Mouse (Mus musculus): ENCODE measurements around the gene Gm20388. TPM values are rescaled to one million over a fixed set of nuclear protein-coding genes. Genes with fewer than 3 reads are reported as not detected.

Gene Gm20388
- polyA plus RNA-seq, 1 experiment from 2014 or later: 7.4 TPM

DNA sequence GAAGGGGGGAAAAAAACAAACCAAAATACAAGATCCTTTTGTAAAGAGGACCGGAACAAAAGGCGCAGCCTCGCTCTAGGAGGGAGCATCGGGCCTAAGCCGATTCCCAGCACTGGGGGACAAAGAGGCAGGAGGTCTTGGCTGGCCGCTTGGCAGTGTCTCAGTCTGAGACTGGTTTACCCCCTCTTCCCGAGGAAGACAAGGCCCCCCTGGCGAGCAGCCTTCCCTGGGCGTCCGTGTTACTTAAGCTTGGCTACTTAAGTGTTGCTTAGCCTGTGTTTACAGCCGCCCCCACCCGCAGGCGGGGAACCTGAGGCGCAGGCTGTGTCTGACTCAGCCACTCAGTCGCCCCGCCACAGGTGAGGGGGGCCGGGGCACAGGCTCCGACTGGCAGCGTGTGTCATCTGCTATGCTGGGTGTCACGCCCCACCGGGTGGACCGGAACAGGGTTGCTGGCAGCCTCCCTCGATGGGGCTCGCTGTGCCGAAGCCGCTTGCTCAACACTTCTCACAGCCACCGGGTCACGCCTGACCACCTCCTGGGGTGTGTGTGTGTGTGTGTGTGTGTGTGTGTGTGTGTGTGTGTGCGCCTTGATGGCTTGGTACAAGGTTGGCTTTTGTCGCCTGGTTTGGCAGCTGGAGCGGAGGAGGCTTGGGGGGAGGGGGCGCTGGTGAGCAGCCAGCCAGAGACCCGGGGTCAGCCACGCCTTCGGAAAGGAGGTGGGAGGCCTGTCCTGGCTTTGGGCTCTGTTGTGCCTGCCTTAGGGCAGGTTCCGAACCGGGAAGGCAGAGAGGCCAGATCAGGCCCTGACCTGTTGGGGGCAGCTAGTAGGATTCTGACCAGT, 628.0 kb downstream of the Gm20388 start:
- H3K9ac ChIP-seq: peak overlapping the region; percentile 62
- H3K36me3 ChIP-seq: no peaks in the 10 kb centered on the region
- peak overlapping the region; percentile 95 for H3K27ac ChIP-seq
- WGBS: 5% methylated on average over 37 of the region's 37 CpGs
- H3K4me3 ChIP-seq (replicated peaks): peak overlapping the region; percentile 66
- H3K9me3 ChIP-seq (replicated peaks): no peaks in the 10 kb centered on the region
- peak; percentile 57 for ATAC-seq (replicated peaks; ENCODE audit: low FRiP score)
- H3K27me3 ChIP-seq: peaks cover 8% of the 10 kb centered on the region; the same call in 1 of the 2 replicates
- H3K4me1 ChIP-seq: peaks cover 97% of the 10 kb centered on the region
- peak overlapping the region; percentile 99 for H3K4me2 ChIP-seq

DNA sequence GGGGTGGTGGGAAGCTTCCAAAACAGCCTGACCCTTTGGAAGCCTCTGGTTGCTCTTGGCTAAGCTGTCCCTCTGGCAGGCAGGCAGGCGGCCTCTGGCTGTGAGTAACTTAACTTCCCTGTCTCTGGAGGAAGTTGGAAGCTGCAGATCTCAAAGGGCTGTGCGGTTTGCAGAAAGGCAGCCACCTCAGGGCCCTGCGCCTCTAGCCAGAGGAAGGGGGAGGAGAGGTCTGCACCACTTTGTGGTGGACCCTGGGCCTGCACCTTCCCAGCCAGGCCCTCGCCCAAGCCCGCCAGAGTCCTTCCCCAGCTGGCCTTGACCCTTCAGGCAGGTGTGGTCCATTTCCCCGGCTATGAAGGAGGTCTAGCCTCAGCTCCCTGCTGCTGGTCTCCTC, 628.7 kb downstream of the Gm20388 start:
- H3K27me3 ChIP-seq: peaks cover under 1% of the 10 kb centered on the region; the same call in 1 of the 2 replicates
- peak overlapping the region; percentile 23; the same call in 1 of the 2 replicates for H3K9ac ChIP-seq
- H3K36me3 ChIP-seq: no peaks in the 10 kb centered on the region
- peaks cover 97% of the 10 kb centered on the region for H3K4me1 ChIP-seq
- peak overlapping the region; percentile 99 for H3K4me2 ChIP-seq
- peak overlapping the region; percentile 66 for H3K4me3 ChIP-seq (replicated peaks)
- H3K9me3 ChIP-seq (replicated peaks): no peaks in the 10 kb centered on the region
- peak overlapping the region; percentile 95 for H3K27ac ChIP-seq
- WGBS: 34% methylated on average over 6 of the region's 6 CpGs
- no peak for ATAC-seq (replicated peaks; ENCODE audit: low FRiP score)

GRCm38 (mm10) chr8:120539775-120540625, 629.4 kb downstream of the Gm20388 start:
- peak overlapping the region; percentile 66 for H3K4me3 ChIP-seq (replicated peaks)
- WGBS: 23% methylated on average over 23 of the region's 23 CpGs
- no peak for ATAC-seq (replicated peaks; ENCODE audit: low FRiP score)

GRCm38 (mm10) chr8:120542995-120543394, 632.4 kb downstream of the Gm20388 start:
- no peak overlapping the region for H3K9ac ChIP-seq
- ATAC-seq (replicated peaks; ENCODE audit: low FRiP score): no peak
- no peaks in the 10 kb centered on the region for H3K9me3 ChIP-seq (replicated peaks)
- 25% methylated on average over 13 of the region's 13 CpGs for WGBS
- H3K27me3 ChIP-seq: no peaks in the 10 kb centered on the region
- no peaks in the 10 kb centered on the region for H3K36me3 ChIP-seq
- H3K27ac ChIP-seq: no peak overlapping the region
- H3K4me3 ChIP-seq (replicated peaks): no peak overlapping the region
- H3K4me1 ChIP-seq: peaks cover 97% of the 10 kb centered on the region
- H3K4me2 ChIP-seq: no peak overlapping the region

More at GRCm38 (mm10) chr8:120539775-120540625, 629.4 kb downstream of the Gm20388 start:
- no peaks in the 10 kb centered on the region for H3K9me3 ChIP-seq (replicated peaks)
- peaks cover 97% of the 10 kb centered on the region for H3K4me1 ChIP-seq
- no peaks in the 10 kb centered on the region for H3K27me3 ChIP-seq
- H3K4me2 ChIP-seq: peak overlapping the region; percentile 99
- H3K9ac ChIP-seq: 0 out of 2 replicates have a peak overlapping the region, but pooled peaks have one; percentile 23
- peak overlapping the region; percentile 95 for H3K27ac ChIP-seq
- no peaks in the 10 kb centered on the region for H3K36me3 ChIP-seq

DNA sequence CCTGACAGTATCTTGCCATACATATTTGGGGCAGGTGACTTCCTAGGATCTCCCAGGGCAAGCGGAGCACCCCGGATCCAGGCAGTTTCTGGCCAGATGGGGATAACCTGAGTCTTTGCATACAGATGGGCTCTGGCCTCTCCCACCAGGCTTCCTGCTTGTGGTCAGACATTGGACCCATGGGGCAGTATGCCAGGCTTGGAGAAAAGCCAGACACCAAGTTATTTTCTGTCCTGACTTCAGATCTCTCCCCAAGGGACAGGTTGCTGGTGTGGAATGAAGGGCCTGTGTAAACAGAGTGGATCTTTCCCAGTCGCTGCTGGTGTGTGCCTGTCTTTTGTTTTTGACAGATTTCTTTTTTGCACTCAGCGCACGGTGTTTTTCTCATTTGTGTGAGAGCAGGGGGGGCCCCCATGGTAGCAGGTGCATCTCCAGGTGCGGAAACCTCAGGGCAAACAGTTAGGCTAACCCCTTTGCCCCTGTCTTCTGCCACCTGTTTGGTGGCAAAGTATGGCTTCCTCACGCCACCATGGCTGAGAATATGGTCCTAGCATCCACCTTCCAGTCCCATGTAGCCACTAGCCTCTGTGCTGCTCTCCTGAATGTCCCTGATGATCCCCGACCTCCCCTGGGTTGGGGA, 632.9 kb downstream of the Gm20388 start:
- Histone ChIP-seq H3K27ac (no peak overlapping the region), H3K9me3 (replicated peaks) (no peaks in the 10 kb centered on the region)
- WGBS: 72% methylated on average over 8 of the region's 8 CpGs

GRCm38 (mm10) chr8:120544155-120544554, 633.5 kb downstream of the Gm20388 start:
- H3K4me3 ChIP-seq (replicated peaks): no peak overlapping the region
- H3K27me3 ChIP-seq: no peaks in the 10 kb centered on the region
- H3K9me3 ChIP-seq (replicated peaks): no peaks in the 10 kb centered on the region
- no peak overlapping the region for H3K4me2 ChIP-seq
- no peak for ATAC-seq (replicated peaks; ENCODE audit: low FRiP score)
- H3K27ac ChIP-seq: no peak overlapping the region
- peaks cover 97% of the 10 kb centered on the region for H3K4me1 ChIP-seq
- WGBS: 59% methylated on average over 5 of the region's 5 CpGs
- H3K9ac ChIP-seq: no peak overlapping the region
- no peaks in the 10 kb centered on the region for H3K36me3 ChIP-seq

More for the DNA sequence above, 632.9 kb downstream of the Gm20388 start:
- no peak overlapping the region for H3K4me2 ChIP-seq
- H3K4me1 ChIP-seq: peaks cover 97% of the 10 kb centered on the region
- ATAC-seq (replicated peaks; ENCODE audit: low FRiP score): no peak
- H3K27me3 ChIP-seq: no peaks in the 10 kb centered on the region
- no peaks in the 10 kb centered on the region for H3K36me3 ChIP-seq
- no peak overlapping the region for H3K9ac ChIP-seq
- no peak overlapping the region for H3K4me3 ChIP-seq (replicated peaks)

DNA sequence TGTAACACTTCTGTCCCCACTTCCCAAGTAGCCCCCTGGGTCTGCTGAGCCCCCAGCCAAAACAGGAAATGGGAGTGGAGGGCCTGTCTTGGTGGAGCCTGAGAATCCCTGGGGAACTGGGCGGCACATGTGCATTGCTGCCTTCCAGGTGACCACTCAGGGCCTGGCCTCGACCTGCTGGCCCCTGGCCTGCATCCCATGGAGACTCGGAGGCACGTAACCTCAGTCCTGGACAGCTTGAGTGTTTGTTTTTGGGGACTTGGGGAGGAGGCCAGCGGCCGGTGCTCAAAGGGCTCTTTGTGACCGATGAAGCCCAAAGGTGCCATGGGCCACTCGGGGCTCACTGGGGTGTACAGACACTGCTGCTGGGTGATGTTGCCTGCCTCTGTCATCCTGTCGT, 636.9 kb downstream of the Gm20388 start:
- no peak for ATAC-seq (replicated peaks; ENCODE audit: low FRiP score)
- 50% methylated on average over 9 of the region's 9 CpGs for WGBS
- Histone ChIP-seq H3K36me3 (no peaks in the 10 kb centered on the region), H3K9ac (0 out of 2 replicates have a peak overlapping the region, but pooled peaks have one; percentile 8), H3K4me1 (peaks cover 100% of the 10 kb centered on the region), H3K4me2 (no peak overlapping the region), H3K27me3 (no peaks in the 10 kb centered on the region), H3K9me3 (replicated peaks) (no peaks in the 10 kb centered on the region), H3K27ac (no peak overlapping the region), H3K4me3 (replicated peaks) (no peak overlapping the region)

DNA sequence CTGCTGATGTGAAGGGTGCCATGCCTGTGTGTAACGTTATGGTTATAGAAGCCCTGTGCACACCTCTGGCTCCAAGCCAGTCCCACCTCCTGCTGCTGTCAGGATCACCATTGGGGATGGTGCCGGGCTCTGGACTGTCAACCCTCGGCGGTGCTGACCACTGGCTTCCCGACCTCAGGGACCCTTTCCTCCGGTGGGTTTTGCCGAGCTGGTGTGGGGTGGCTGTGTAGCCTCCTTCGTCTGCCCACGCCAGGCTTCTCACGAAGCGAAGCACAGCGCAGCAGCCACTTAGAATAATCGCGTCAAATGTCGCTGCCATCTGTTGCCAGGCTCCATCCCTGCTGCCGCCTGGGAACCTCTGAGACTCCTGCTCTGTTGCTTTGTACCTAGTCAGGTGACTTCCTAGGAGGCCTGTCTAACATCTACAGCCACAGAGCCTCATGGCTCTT, 637.7 kb downstream of the Gm20388 start:
- H3K36me3 ChIP-seq: no peaks in the 10 kb centered on the region
- no peak for ATAC-seq (replicated peaks; ENCODE audit: low FRiP score)
- WGBS: 51% methylated on average over 16 of the region's 16 CpGs
- no peak overlapping the region for H3K4me3 ChIP-seq (replicated peaks)
- H3K27ac ChIP-seq: no peak overlapping the region
- no peaks in the 10 kb centered on the region for H3K9me3 ChIP-seq (replicated peaks)
- peaks cover 97% of the 10 kb centered on the region for H3K4me1 ChIP-seq
- H3K9ac ChIP-seq: no peak overlapping the region
- H3K4me2 ChIP-seq: no peak overlapping the region
- no peaks in the 10 kb centered on the region for H3K27me3 ChIP-seq

- Histone ChIP-seq H3K4me3 (replicated peaks) (peak overlapping the region; percentile 20), H3K4me2 (peak overlapping the region; percentile 54), H3K9me3 (replicated peaks) (no peaks in the 10 kb centered on the region), H3K27ac (peak overlapping the region; percentile 74), H3K4me1 (peaks cover 94% of the 10 kb centered on the region), H3K36me3 (peaks cover 8% of the 10 kb centered on the region; the same call in 1 of the 2 replicates), H3K27me3 (no peaks in the 10 kb centered on the region), H3K9ac (peak overlapping the region; percentile 26; the same call in 1 of the 2 replicates)
- 6% methylated on average over 25 of the region's 25 CpGs for WGBS
- ATAC-seq (replicated peaks; ENCODE audit: low FRiP score): peak; percentile 57
Measured at GRCm38 (mm10) chr8:120549321-120549921, 638.8 kb downstream of the Gm20388 start.

GRCm38 (mm10) chr8:120549922-120550321, 639.3 kb downstream of the Gm20388 start:
- Histone ChIP-seq H3K4me3 (replicated peaks) (peak overlapping the region; percentile 20), H3K4me2 (peak overlapping the region; percentile 54)
- 13% methylated on average over 11 of the region's 11 CpGs for WGBS

DNA sequence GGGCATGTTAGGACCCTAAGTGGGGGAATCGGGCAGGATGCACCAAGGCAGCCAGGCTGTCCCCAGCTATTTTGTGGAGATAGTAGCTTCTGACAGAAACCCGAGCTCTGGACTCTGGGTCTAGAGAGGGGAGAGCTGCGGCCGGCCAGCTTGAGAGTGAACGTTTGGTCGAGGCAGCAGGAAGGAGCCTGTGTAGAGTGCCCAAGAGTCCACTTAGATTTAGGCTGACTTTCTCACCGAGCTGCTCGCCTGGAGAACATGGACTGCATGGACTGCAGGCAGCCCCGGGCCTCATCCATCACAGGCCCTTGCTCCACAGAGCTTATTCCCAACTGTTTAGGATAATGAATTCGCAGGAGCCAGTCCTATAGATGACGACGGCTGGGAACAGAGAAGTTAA, 639.8 kb downstream of the Gm20388 start:
- 18% methylated on average over 12 of the region's 12 CpGs for WGBS
- peaks cover 94% of the 10 kb centered on the region for H3K4me1 ChIP-seq
- peak overlapping the region; percentile 74 for H3K27ac ChIP-seq
- ATAC-seq (replicated peaks; ENCODE audit: low FRiP score): no peak
- no peak overlapping the region for H3K9ac ChIP-seq
- H3K27me3 ChIP-seq: no peaks in the 10 kb centered on the region
- H3K36me3 ChIP-seq: peaks cover 16% of the 10 kb centered on the region
- no peaks in the 10 kb centered on the region for H3K9me3 ChIP-seq (replicated peaks)
- peak overlapping the region; percentile 54; the same call in 1 of the 2 replicates for H3K4me2 ChIP-seq
- no peak overlapping the region for H3K4me3 ChIP-seq (replicated peaks)

More at GRCm38 (mm10) chr8:120549922-120550321, 639.3 kb downstream of the Gm20388 start:
- H3K9ac ChIP-seq: no peak overlapping the region; the same call in 1 of the 2 replicates
- H3K27ac ChIP-seq: peak overlapping the region; percentile 74
- H3K36me3 ChIP-seq: peaks cover 13% of the 10 kb centered on the region
- H3K9me3 ChIP-seq (replicated peaks): no peaks in the 10 kb centered on the region
- peaks cover 94% of the 10 kb centered on the region for H3K4me1 ChIP-seq
- H3K27me3 ChIP-seq: no peaks in the 10 kb centered on the region
- peak; percentile 26 for ATAC-seq (replicated peaks; ENCODE audit: low FRiP score)
